Mouse (Mus musculus): ENCODE measurements around the gene 1700013G24Rik. TPM values are rescaled to one million over a fixed set of nuclear protein-coding genes. Genes with fewer than 3 reads are reported as not detected.

Gene 1700013G24Rik
- polyA plus RNA-seq, 1 experiment, result not detected

DNA sequence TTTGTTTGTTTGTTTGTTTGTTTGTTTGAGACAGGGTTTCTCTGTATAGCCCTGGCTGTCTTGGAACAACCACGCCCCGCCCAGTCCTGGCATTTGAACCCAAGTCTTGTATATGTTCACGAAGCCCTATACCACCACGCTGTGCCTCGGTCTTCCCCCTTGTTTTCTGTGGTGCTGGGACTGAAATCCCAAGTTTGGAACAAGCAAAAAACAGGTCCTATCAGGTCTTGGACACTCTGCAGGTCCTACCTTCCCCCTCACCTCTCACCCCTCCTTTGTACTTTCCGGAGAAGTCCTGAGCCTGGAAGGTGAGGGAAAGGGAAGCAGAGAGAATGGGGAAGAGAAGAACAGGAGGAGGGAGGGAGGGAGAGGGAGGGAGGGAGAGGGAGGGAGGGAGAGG, 894 bp upstream of the 1700013G24Rik start:
- H3K9me3 ChIP-seq (replicated peaks; ENCODE audit: control insufficient read depth, insufficient read depth, low read length, poor library complexity, severe bottlenecking), result no peaks in the 10 kb centered on the region
- no peaks in the 10 kb centered on the region for H3K27me3 ChIP-seq (ENCODE audit: control insufficient read depth, insufficient read depth, low read length, poor library complexity, severe bottlenecking)
- H3K9ac ChIP-seq (ENCODE audit: low read depth, poor library complexity, severe bottlenecking), result no peak overlapping the region
- no peak overlapping the region for H3K27ac ChIP-seq (ENCODE audit: insufficient read depth, low read length)
- peaks cover 11% of the 10 kb centered on the region for H3K4me1 ChIP-seq (ENCODE audit: control insufficient read depth, insufficient read depth, low read length)
- H3K4me3 ChIP-seq (ENCODE audit: low read depth, low read length), result no peak overlapping the region
- no peak for TF ChIP-seq EP300 (IDR thresholded peaks at IDR 0.05; ENCODE audit: insufficient read depth, low read depth, low read length)
- TF ChIP-seq CTCF (IDR thresholded peaks at IDR 0.05; ENCODE audit: low read depth, low read length), result no peak
- no peak for TF ChIP-seq POLR2A (IDR thresholded peaks at IDR 0.05; ENCODE audit: insufficient read depth, low read length)
- no peaks in the 10 kb centered on the region for H3K36me3 ChIP-seq (ENCODE audit: control insufficient read depth, insufficient read depth, low read length, poor library complexity, severe bottlenecking)

DNA sequence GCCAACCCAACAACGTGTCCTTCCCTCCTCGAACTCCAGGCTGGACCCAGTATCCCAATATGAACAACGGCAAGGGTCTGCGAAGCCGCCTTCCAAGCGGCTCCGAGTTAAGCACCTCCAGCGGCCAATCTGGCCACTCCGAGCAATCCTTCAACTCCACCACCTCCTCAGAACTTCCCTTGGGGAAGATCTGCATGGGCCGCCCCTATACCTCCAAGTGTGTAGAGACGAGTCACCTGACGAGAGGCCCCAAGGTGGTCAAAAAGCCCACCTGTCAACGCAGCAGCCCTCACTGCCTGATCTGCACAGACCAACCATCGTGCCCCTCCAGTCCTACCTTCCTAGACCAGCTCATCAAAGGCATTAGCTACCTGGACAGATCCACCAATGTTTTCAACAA, 1.5 kb downstream of the 1700013G24Rik start:
- Histone ChIP-seq H3K27me3 (ENCODE audit: control insufficient read depth, insufficient read depth, low read length, poor library complexity, severe bottlenecking) (no peaks in the 10 kb centered on the region), H3K27ac (ENCODE audit: insufficient read depth, low read length) (no peak overlapping the region), H3K9ac (ENCODE audit: low read depth, poor library complexity, severe bottlenecking) (no peak overlapping the region), H3K36me3 (ENCODE audit: control insufficient read depth, insufficient read depth, low read length, poor library complexity, severe bottlenecking) (no peaks in the 10 kb centered on the region), H3K4me1 (ENCODE audit: control insufficient read depth, insufficient read depth, low read length) (peaks cover 4% of the 10 kb centered on the region), H3K4me3 (ENCODE audit: low read depth, low read length) (no peak overlapping the region), H3K9me3 (replicated peaks; ENCODE audit: control insufficient read depth, insufficient read depth, low read length, poor library complexity, severe bottlenecking) (no peaks in the 10 kb centered on the region)
- TF ChIP-seq POLR2A (IDR thresholded peaks at IDR 0.05; ENCODE audit: insufficient read depth, low read length) (no peak), EP300 (IDR thresholded peaks at IDR 0.05; ENCODE audit: insufficient read depth, low read depth, low read length) (no peak), CTCF (IDR thresholded peaks at IDR 0.05; ENCODE audit: low read depth, low read length) (no peak)

DNA sequence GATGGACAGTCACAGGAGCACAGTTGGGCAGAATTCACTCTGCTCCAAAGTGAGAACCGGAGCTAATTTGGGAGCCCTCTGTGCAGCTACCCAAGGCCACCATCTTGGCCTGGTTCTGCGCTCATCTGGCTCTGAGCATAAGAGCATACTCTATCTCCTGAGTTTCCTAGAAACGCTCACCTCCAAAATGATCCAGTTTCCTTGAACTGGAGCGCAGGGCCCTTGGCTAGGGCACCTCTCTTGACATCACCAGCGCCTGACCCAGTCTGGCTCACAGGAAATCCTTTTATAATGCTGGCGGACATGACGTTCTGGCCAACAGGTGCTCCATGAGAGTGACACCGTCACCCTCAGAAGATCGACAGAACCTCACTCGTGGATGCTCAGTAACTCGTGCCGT, 3.5 kb downstream of the 1700013G24Rik start:
- H3K27me3 ChIP-seq (ENCODE audit: control insufficient read depth, insufficient read depth, low read length, poor library complexity, severe bottlenecking), result no peaks in the 10 kb centered on the region
- no peak overlapping the region for H3K9ac ChIP-seq (ENCODE audit: low read depth, poor library complexity, severe bottlenecking)
- peaks cover 3% of the 10 kb centered on the region for H3K4me1 ChIP-seq (ENCODE audit: control insufficient read depth, insufficient read depth, low read length)
- H3K9me3 ChIP-seq (replicated peaks; ENCODE audit: control insufficient read depth, insufficient read depth, low read length, poor library complexity, severe bottlenecking), result no peaks in the 10 kb centered on the region
- TF ChIP-seq CTCF (IDR thresholded peaks at IDR 0.05; ENCODE audit: low read depth, low read length) (no peak), EP300 (IDR thresholded peaks at IDR 0.05; ENCODE audit: insufficient read depth, low read depth, low read length) (no peak), POLR2A (IDR thresholded peaks at IDR 0.05; ENCODE audit: insufficient read depth, low read length) (no peak)
- no peak overlapping the region for H3K27ac ChIP-seq (ENCODE audit: insufficient read depth, low read length)
- H3K36me3 ChIP-seq (ENCODE audit: control insufficient read depth, insufficient read depth, low read length, poor library complexity, severe bottlenecking), result no peaks in the 10 kb centered on the region
- H3K4me3 ChIP-seq (ENCODE audit: low read depth, low read length), result no peak overlapping the region

DNA sequence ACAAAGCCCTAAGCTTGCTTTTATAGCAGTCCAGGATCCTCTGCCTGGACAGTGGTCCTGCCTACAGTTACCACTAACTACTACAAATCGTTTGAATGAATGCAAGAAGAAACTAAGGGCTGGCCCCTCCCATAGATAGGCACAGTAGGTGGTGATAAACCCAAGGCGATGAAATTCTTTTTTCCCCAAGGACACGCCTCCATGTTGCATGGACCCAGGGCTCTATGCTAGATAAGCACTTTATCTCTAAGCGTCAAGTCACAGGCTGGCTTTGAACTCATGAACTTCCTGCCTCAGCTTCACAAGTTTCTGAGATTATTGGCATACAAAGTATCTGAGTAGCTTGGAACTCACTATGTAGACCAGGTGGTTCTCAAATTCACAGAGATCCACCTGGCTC, 4.2 kb downstream of the 1700013G24Rik start:
- no peak overlapping the region for H3K27ac ChIP-seq (ENCODE audit: insufficient read depth, low read length)
- H3K4me1 ChIP-seq (ENCODE audit: control insufficient read depth, insufficient read depth, low read length), result peaks cover 3% of the 10 kb centered on the region
- H3K27me3 ChIP-seq (ENCODE audit: control insufficient read depth, insufficient read depth, low read length, poor library complexity, severe bottlenecking), result no peaks in the 10 kb centered on the region
- TF ChIP-seq CTCF (IDR thresholded peaks at IDR 0.05; ENCODE audit: low read depth, low read length) (no peak), POLR2A (IDR thresholded peaks at IDR 0.05; ENCODE audit: insufficient read depth, low read length) (no peak), EP300 (IDR thresholded peaks at IDR 0.05; ENCODE audit: insufficient read depth, low read depth, low read length) (no peak)
- H3K4me3 ChIP-seq (ENCODE audit: low read depth, low read length), result no peak overlapping the region
- no peaks in the 10 kb centered on the region for H3K36me3 ChIP-seq (ENCODE audit: control insufficient read depth, insufficient read depth, low read length, poor library complexity, severe bottlenecking)
- no peak overlapping the region for H3K9ac ChIP-seq (ENCODE audit: low read depth, poor library complexity, severe bottlenecking)
- no peaks in the 10 kb centered on the region for H3K9me3 ChIP-seq (replicated peaks; ENCODE audit: control insufficient read depth, insufficient read depth, low read length, poor library complexity, severe bottlenecking)

DNA sequence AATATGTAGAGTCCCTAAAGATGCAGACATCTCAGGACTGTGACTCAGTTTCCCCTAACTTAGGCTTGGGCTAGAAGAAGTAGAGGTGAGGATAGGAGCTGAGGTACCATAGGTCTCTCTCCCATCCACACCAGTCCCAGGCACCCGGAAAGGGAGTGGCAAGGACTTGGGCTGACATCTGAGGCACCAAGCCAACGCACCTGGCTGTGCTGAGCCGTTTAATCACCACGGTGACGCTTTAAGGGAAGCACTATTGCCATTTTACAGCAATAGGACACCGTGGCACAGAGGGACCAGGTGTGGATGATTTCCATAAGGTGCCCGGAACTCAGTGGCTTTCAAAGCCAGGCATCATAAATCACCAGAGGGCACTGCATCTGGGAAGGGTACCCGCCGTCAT, 5.2 kb downstream of the 1700013G24Rik start:
- Histone ChIP-seq H3K9me3 (replicated peaks; ENCODE audit: control insufficient read depth, insufficient read depth, low read length, poor library complexity, severe bottlenecking) (no peaks in the 10 kb centered on the region), H3K27me3 (ENCODE audit: control insufficient read depth, insufficient read depth, low read length, poor library complexity, severe bottlenecking) (no peaks in the 10 kb centered on the region), H3K27ac (ENCODE audit: insufficient read depth, low read length) (no peak overlapping the region), H3K4me1 (ENCODE audit: control insufficient read depth, insufficient read depth, low read length) (peaks cover 3% of the 10 kb centered on the region), H3K9ac (ENCODE audit: low read depth, poor library complexity, severe bottlenecking) (no peak overlapping the region), H3K36me3 (ENCODE audit: control insufficient read depth, insufficient read depth, low read length, poor library complexity, severe bottlenecking) (no peaks in the 10 kb centered on the region), H3K4me3 (ENCODE audit: low read depth, low read length) (no peak overlapping the region)
- TF ChIP-seq EP300 (IDR thresholded peaks at IDR 0.05; ENCODE audit: insufficient read depth, low read depth, low read length), result no peak
- no peak for TF ChIP-seq CTCF (IDR thresholded peaks at IDR 0.05; ENCODE audit: low read depth, low read length)
- no peak for TF ChIP-seq POLR2A (IDR thresholded peaks at IDR 0.05; ENCODE audit: insufficient read depth, low read length)

DNA sequence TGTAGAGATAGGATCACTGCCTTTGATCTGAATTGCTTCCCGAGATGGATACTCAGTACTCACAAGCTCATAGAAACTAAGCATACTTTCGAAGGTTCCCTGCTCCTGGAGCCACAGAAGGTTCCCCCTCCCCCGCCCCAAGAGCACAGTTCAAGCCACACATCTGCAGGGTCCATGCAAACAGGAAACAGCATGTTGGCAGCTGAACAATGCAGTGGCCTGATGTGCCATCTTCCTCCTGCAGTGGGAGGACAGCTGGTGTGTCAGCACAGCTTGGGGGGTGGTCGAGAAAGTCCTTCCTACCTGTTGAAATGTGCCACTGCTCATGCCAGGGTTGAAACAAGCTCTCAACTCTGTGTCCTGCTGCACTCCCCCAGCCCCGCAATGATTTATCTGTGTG, 5.8 kb downstream of the 1700013G24Rik start:
- no peaks in the 10 kb centered on the region for H3K36me3 ChIP-seq (ENCODE audit: control insufficient read depth, insufficient read depth, low read length, poor library complexity, severe bottlenecking)
- H3K27me3 ChIP-seq (ENCODE audit: control insufficient read depth, insufficient read depth, low read length, poor library complexity, severe bottlenecking), result no peaks in the 10 kb centered on the region
- H3K4me1 ChIP-seq (ENCODE audit: control insufficient read depth, insufficient read depth, low read length), result peaks cover 3% of the 10 kb centered on the region
- no peak overlapping the region for H3K9ac ChIP-seq (ENCODE audit: low read depth, poor library complexity, severe bottlenecking)
- H3K9me3 ChIP-seq (replicated peaks; ENCODE audit: control insufficient read depth, insufficient read depth, low read length, poor library complexity, severe bottlenecking), result no peaks in the 10 kb centered on the region
- H3K4me3 ChIP-seq (ENCODE audit: low read depth, low read length), result no peak overlapping the region
- H3K27ac ChIP-seq (ENCODE audit: insufficient read depth, low read length), result no peak overlapping the region
- TF ChIP-seq EP300 (IDR thresholded peaks at IDR 0.05; ENCODE audit: insufficient read depth, low read depth, low read length) (no peak), CTCF (IDR thresholded peaks at IDR 0.05; ENCODE audit: low read depth, low read length) (no peak), POLR2A (IDR thresholded peaks at IDR 0.05; ENCODE audit: insufficient read depth, low read length) (no peak)

Data from ES-Bruce4 (cell line).